24 mouse cellular contexts compared by ENCODE assay signal in genomic region chr8:57010318-57011024, GRCm38 (mm10).
DNase-seq lines count a peak whose midpoint lies in the region; ATAC-seq and TF ChIP-seq lines count a peak whose summit lies in the region.
"Had no signal": no experiment of that assay in that cellular context is flagged by ENCODE, and none has a peak within 500 bp of the region (broad histone marks: within the 10 kb centered on the region; RNA-seq: fewer than 3 reads in every experiment).

No protein-coding gene starts in this region.

- ATAC-seq in heart, embryonic 16.5 days (replicated peaks; ENCODE audit: extremely low read depth, insufficient read depth, low FRiP score) = no peak
- ATAC-seq in limb, embryonic 12.5 days (ENCODE audit: insufficient number of reproducible peaks, insufficient read depth, low FRiP score, low TSS enrichment, low read depth) = peak; percentile 80; the same call in 1 of the 2 replicates
- peak; percentile 60 for ATAC-seq in limb, embryonic 14.5 days (ENCODE audit: low FRiP score, low read depth)
- ATAC-seq in intestine, embryonic 16.5 days = no peak
- ATAC-seq in midbrain, embryonic 14.5 days (ENCODE audit: low FRiP score, low TSS enrichment) = no peak
- ATAC-seq: activated CD4-positive, CD25-positive, alpha-beta regulatory T cell, adult 4 months; forebrain, embryonic 13.5 days; forebrain, embryonic 15.5 days; forebrain, postnatal 0 days; Patski had no signal

- no peaks in the 10 kb centered on the region for H3K9me3 ChIP-seq in heart, embryonic 16.5 days (replicated peaks; ENCODE audit: control insufficient read depth, low read length)
- no peaks in the 10 kb centered on the region for H3K9me3 ChIP-seq in limb, embryonic 12.5 days
- no peaks in the 10 kb centered on the region for H3K9me3 ChIP-seq in limb, embryonic 14.5 days (ENCODE audit: control insufficient read depth, low read length)
- H3K9me3 ChIP-seq in intestine, embryonic 16.5 days (ENCODE audit: control insufficient read depth, low read length) = no peaks in the 10 kb centered on the region
- no peaks in the 10 kb centered on the region for H3K9me3 ChIP-seq in midbrain, embryonic 14.5 days (ENCODE audit: control insufficient read depth, low read length)
- H3K9me3 ChIP-seq: embryonic facial prominence, embryonic 13.5 days; forebrain, embryonic 13.5 days; forebrain, embryonic 15.5 days; G1E had no signal

- DNase-seq in heart, postnatal 10 days = no peak
- DNase-seq in forelimb bud, embryonic 11.5 days (ENCODE audit: low read depth, low spot score) = peak; percentile 46
- no peak for DNase-seq in limb, embryonic 14.5 days (ENCODE audit: low spot score)
- DNase-seq in left cerebral cortex, postnatal 25 days (ENCODE audit: low spot score in 2 of 2) = no peak
- no peak for DNase-seq in midbrain, embryonic 14.5 days
- DNase-seq: adrenal gland, adult 8-10 months; adrenal gland, postnatal 14 days; adrenal gland, postnatal 36 days; cerebellum, adult 11-12 months; cerebellum, adult 2 months; cerebellum, adult 9-10 months; cerebellum, postnatal 10 days; cerebellum, postnatal 25 days; forebrain, postnatal 0 days had no signal

- no peak overlapping the region for H3K9ac ChIP-seq in heart, embryonic 16.5 days (ENCODE audit: low read length)
- no peak overlapping the region for H3K9ac ChIP-seq in limb, embryonic 12.5 days (replicated peaks)
- no peak overlapping the region for H3K9ac ChIP-seq in limb, embryonic 14.5 days (ENCODE audit: low read depth, low read length, severe bottlenecking)
- H3K9ac ChIP-seq in intestine, embryonic 16.5 days (ENCODE audit: low read depth, low read length) = no peak overlapping the region
- no peak overlapping the region for H3K9ac ChIP-seq in midbrain, embryonic 14.5 days (replicated peaks; ENCODE audit: low read length)
- H3K9ac ChIP-seq: embryonic facial prominence, embryonic 13.5 days; forebrain, embryonic 13.5 days; forebrain, embryonic 15.5 days; forebrain, postnatal 0 days had no signal

- no peak overlapping the region for H3K4me2 ChIP-seq in heart, embryonic 16.5 days (ENCODE audit: low read depth, low read length)
- H3K4me2 ChIP-seq in limb, embryonic 12.5 days = no peak overlapping the region
- H3K4me2 ChIP-seq in limb, embryonic 14.5 days (replicated peaks; ENCODE audit: low read depth, low read length, severe bottlenecking) = no peak overlapping the region
- H3K4me2 ChIP-seq in intestine, embryonic 16.5 days (ENCODE audit: low read depth, low read length) = no peak overlapping the region
- no peak overlapping the region for H3K4me2 ChIP-seq in midbrain, embryonic 14.5 days (ENCODE audit: low read length)
- H3K4me2 ChIP-seq: embryonic facial prominence, embryonic 13.5 days; forebrain, embryonic 13.5 days; forebrain, embryonic 15.5 days had no signal

- TF ChIP-seq POLR2A in limb, embryonic 14.5 days (IDR thresholded peaks at IDR 0.05; ENCODE audit: borderline replicate concordance, extremely low read depth, insufficient read depth, insufficient read length) = no peak

- H3K4me3 ChIP-seq in heart, embryonic 16.5 days (ENCODE audit: low read length) = no peak overlapping the region
- H3K4me3 ChIP-seq in limb, embryonic 12.5 days (replicated peaks) = no peak overlapping the region
- H3K4me3 ChIP-seq in limb, embryonic 14.5 days (replicated peaks; ENCODE audit: low read length) = no peak overlapping the region
- no peak overlapping the region for H3K4me3 ChIP-seq in intestine, embryonic 16.5 days (ENCODE audit: low read length)
- H3K4me3 ChIP-seq in midbrain, embryonic 14.5 days (replicated peaks; ENCODE audit: low read depth, low read length) = no peak overlapping the region
- H3K4me3 ChIP-seq: embryonic facial prominence, embryonic 13.5 days; forebrain, embryonic 13.5 days; forebrain, embryonic 15.5 days had no signal

- H3K27ac ChIP-seq in heart, embryonic 16.5 days (ENCODE audit: low read length) = 0 out of 2 replicates have a peak overlapping the region, but pooled peaks have one; percentile 3
- no peak overlapping the region for H3K27ac ChIP-seq in limb, embryonic 12.5 days
- H3K27ac ChIP-seq in limb, embryonic 14.5 days (replicated peaks; ENCODE audit: low read depth, low read length) = no peak overlapping the region
- H3K27ac ChIP-seq in intestine, embryonic 16.5 days (ENCODE audit: low read length) = no peak overlapping the region
- no peak overlapping the region for H3K27ac ChIP-seq in midbrain, embryonic 14.5 days (replicated peaks; ENCODE audit: low read depth, low read length)
- H3K27ac ChIP-seq: embryonic facial prominence, embryonic 13.5 days; forebrain, embryonic 13.5 days; forebrain, embryonic 15.5 days had no signal

- H3K4me1 ChIP-seq in heart, embryonic 16.5 days (ENCODE audit: control insufficient read depth, insufficient read depth, low read length) = peaks cover 8% of the 10 kb centered on the region; the same call in 1 of the 2 replicates
- peaks cover 10% of the 10 kb centered on the region for H3K4me1 ChIP-seq in limb, embryonic 12.5 days (replicated peaks)
- peaks cover 5% of the 10 kb centered on the region for H3K4me1 ChIP-seq in limb, embryonic 14.5 days (ENCODE audit: control insufficient read depth, insufficient read depth, low read length)
- no peaks in the 10 kb centered on the region for H3K4me1 ChIP-seq in intestine, embryonic 16.5 days (ENCODE audit: control insufficient read depth, insufficient read depth, low read length)
- no peaks in the 10 kb centered on the region for H3K4me1 ChIP-seq in midbrain, embryonic 14.5 days (ENCODE audit: control insufficient read depth, insufficient read depth, low read length)
- H3K4me1 ChIP-seq: embryonic facial prominence, embryonic 13.5 days; forebrain, embryonic 13.5 days; forebrain, embryonic 15.5 days had no signal

- no peaks in the 10 kb centered on the region for H3K36me3 ChIP-seq in heart, embryonic 16.5 days (ENCODE audit: control insufficient read depth, insufficient read depth)
- H3K36me3 ChIP-seq in limb, embryonic 12.5 days = no peaks in the 10 kb centered on the region
- H3K36me3 ChIP-seq in limb, embryonic 14.5 days (ENCODE audit: control insufficient read depth, insufficient read depth, low read length) = no peaks in the 10 kb centered on the region
- no peaks in the 10 kb centered on the region for H3K36me3 ChIP-seq in intestine, embryonic 16.5 days (ENCODE audit: control insufficient read depth, insufficient read depth, low read length)
- no peaks in the 10 kb centered on the region for H3K36me3 ChIP-seq in midbrain, embryonic 14.5 days (ENCODE audit: control insufficient read depth, insufficient read depth, low read length)
- H3K36me3 ChIP-seq: embryonic facial prominence, embryonic 13.5 days; forebrain, embryonic 15.5 days; G1E had no signal

- intact Hi-C loops in heart, postnatal 10 days (cut with DNase I) = no loop called here
- intact Hi-C loops in left cerebral cortex, postnatal 25 days (cut with DNase I) = no loop called here

- H3K27me3 ChIP-seq in heart, embryonic 16.5 days (ENCODE audit: control insufficient read depth, insufficient read depth, low read length) = no peaks in the 10 kb centered on the region
- H3K27me3 ChIP-seq in limb, embryonic 12.5 days = no peaks in the 10 kb centered on the region
- no peaks in the 10 kb centered on the region for H3K27me3 ChIP-seq in limb, embryonic 14.5 days (ENCODE audit: control insufficient read depth, insufficient read depth, low read length)
- H3K27me3 ChIP-seq in intestine, embryonic 16.5 days (replicated peaks; ENCODE audit: control insufficient read depth, insufficient read depth, low read length) = no peaks in the 10 kb centered on the region
- H3K27me3 ChIP-seq in midbrain, embryonic 14.5 days (ENCODE audit: control insufficient read depth, insufficient read depth, low read length) = no peaks in the 10 kb centered on the region
- H3K27me3 ChIP-seq: CH12.LX; embryonic facial prominence, embryonic 13.5 days; forebrain, embryonic 13.5 days; forebrain, embryonic 15.5 days; Patski had no signal

- WGBS in heart, embryonic 16.5 days = 77% methylated on average over 6 of the region's 6 CpGs
- WGBS in limb, embryonic 12.5 days = 18% methylated on average over 6 of the region's 6 CpGs
- WGBS in limb, embryonic 14.5 days = 23% methylated on average over 6 of the region's 6 CpGs
- WGBS in intestine, embryonic 16.5 days = 77% methylated on average over 6 of the region's 6 CpGs
- 71% methylated on average over 6 of the region's 6 CpGs for WGBS in midbrain, embryonic 14.5 days

Comparison
In these comparisons a context has a peak if more than half of its experiments do, and no peak if none do; other contexts are left out.
1. ATAC-seq: peak in limb, embryonic 12.5 days (single experiment) and limb, embryonic 14.5 days (single experiment); none in heart, embryonic 16.5 days (single experiment), intestine, embryonic 16.5 days (single experiment) and midbrain, embryonic 14.5 days (single experiment).